Mouse (Mus musculus) liver, postnatal 0 days (tissue): ENCODE results near the gene Lrch4. TPM values are rescaled to one million over a fixed set of nuclear protein-coding genes. Genes with fewer than 3 reads are reported as not detected.

Source experiments
- ATAC-seq: fragments of 200-750 bp; cut with Nextera tagmentation; 2 replicates; pipeline ENCODE4 v1.8.0; 2017; ENCODE audit warnings: mild to moderate bottlenecking, moderate library complexity
- DNase-seq: peaks from one replicate; pipeline ENCODE4 v3.0.0-alpha.2; 2016
- H3K27ac ChIP-seq: fragments of 300-500 bp; sonication (generic); 2 replicates; pipeline ENCODE4 v1.5.1; 2014; ENCODE audit warnings: antibody characterized with exemption, moderate library complexity, mild to moderate bottlenecking, low read depth
- H3K27me3 ChIP-seq: fragments of 300-500 bp; sonication (generic); 2 replicates; pipeline ENCODE4 v1.6.1; 2014; ENCODE audit warnings: low read length, control low read depth, mixed read lengths; ENCODE audit not compliant: insufficient read depth
- H3K36me3 ChIP-seq: fragments of 300-500 bp; sonication (generic); replicated peaks from 2 replicates; pipeline ENCODE4 v1.6.1; 2014; ENCODE audit warnings: mild to moderate bottlenecking, control low read depth, low read length, moderate library complexity, mixed read lengths; ENCODE audit not compliant: insufficient read depth
- H3K4me1 ChIP-seq: fragments of 300-500 bp; sonication (generic); 2 replicates; pipeline ENCODE4 v1.6.1; 2014; ENCODE audit warnings: antibody characterized with exemption, mild to moderate bottlenecking, control low read depth; ENCODE audit not compliant: insufficient read depth
- H3K4me2 ChIP-seq: fragments of 300-500 bp; sonication (generic); 2 replicates; pipeline ENCODE4 v1.6.1; 2014; ENCODE audit warnings: low read depth, mild to moderate bottlenecking, low read length, moderate library complexity, mixed read lengths
- H3K4me3 ChIP-seq: fragments of 300-500 bp; sonication (generic); 2 replicates; pipeline ENCODE4 v1.5.1; 2014; ENCODE audit warnings: low read depth, low read length
- H3K9ac ChIP-seq: fragments of 300-500 bp; sonication (generic); replicated peaks from 2 replicates; pipeline ENCODE4 v1.6.1; 2014; ENCODE audit warnings: mild to moderate bottlenecking, moderate library complexity
- H3K9me3 ChIP-seq: fragments of 300-500 bp; sonication (generic); 2 replicates; pipeline ENCODE4 v1.6.1; 2016; ENCODE audit warnings: mild to moderate bottlenecking, control low read depth, low read length, mixed read lengths
- CTCF ChIP-seq: sonication (generic); IDR thresholded peaks from 2 replicates; pipeline ENCODE4 v1.5.1; 2016; ENCODE audit warnings: antibody characterized with exemption, low read depth
- EP300 ChIP-seq: IDR thresholded peaks from 2 replicates; pipeline ENCODE4 v1.6.1; 2016; ENCODE audit warnings: antibody characterized with exemption, low read depth, mild to moderate bottlenecking
- WGBS: fragments of 180-500 bp; shearing (Covaris S2); extraction: QIAGEN DNeasy Blood & Tissue Kit; methylation state at CpG from one replicate; pipeline ENCODE4 v1.1.7; 2014; ENCODE audit not compliant: insufficient replicate concordance; 5-methylcytosine and 5-hydroxymethylcytosine counted together
- polyA plus RNA-seq: library from polyadenylated mRNA; unstranded; fragments of >200 nt; fragmentation: Nextera tagmentation; extraction: Ambion mirVana; gene quantifications from 2 replicates; pipeline ENCODE4 v1.2.1, GENCODE M21; 2015

Gene Lrch4
- polyA plus RNA-seq, 1 experiment from 2014 or later = 24.3 TPM

GRCm38 (mm10) chr5:137677859-137678258 lies 48.9 kb downstream of the Lrch4 start:
- ATAC-seq = no peak
- 93% methylated on average over 8 of the region's 8 CpGs for WGBS
- H3K9ac ChIP-seq = no peak overlapping the region
- no peak overlapping the region for H3K27ac ChIP-seq
- no peak overlapping the region for H3K4me3 ChIP-seq
- no peak for TF ChIP-seq CTCF
- TF ChIP-seq EP300 = no peak
- H3K36me3 ChIP-seq = peaks cover 42% of the 10 kb centered on the region
- H3K4me2 ChIP-seq = no peak overlapping the region
- H3K4me1 ChIP-seq = peaks cover 44% of the 10 kb centered on the region
- no peak for DNase-seq
- H3K9me3 ChIP-seq = no peaks in the 10 kb centered on the region
- H3K27me3 ChIP-seq = no peaks in the 10 kb centered on the region

- no peak overlapping the region for H3K4me2 ChIP-seq
- H3K4me3 ChIP-seq = no peak overlapping the region
- peaks cover 40% of the 10 kb centered on the region for H3K4me1 ChIP-seq
- no peak overlapping the region for H3K27ac ChIP-seq
- WGBS = 75% methylated on average over 3 of the region's 3 CpGs
- no peaks in the 10 kb centered on the region for H3K9me3 ChIP-seq
- TF ChIP-seq EP300 (no peak), CTCF (no peak)
- ATAC-seq = no peak
- no peaks in the 10 kb centered on the region for H3K27me3 ChIP-seq
- peaks cover 42% of the 10 kb centered on the region for H3K36me3 ChIP-seq
- DNase-seq = no peak
- H3K9ac ChIP-seq = no peak overlapping the region
Observed at GRCm38 (mm10) chr5:137678736-137679135, 49.8 kb downstream of the Lrch4 start.

GRCm38 (mm10) chr5:137679726-137680125 lies 50.8 kb downstream of the Lrch4 start:
- Histone ChIP-seq H3K9me3 (no peaks in the 10 kb centered on the region), H3K4me3 (no peak overlapping the region), H3K4me1 (peaks cover 30% of the 10 kb centered on the region), H3K36me3 (peaks cover 42% of the 10 kb centered on the region), H3K27ac (no peak overlapping the region), H3K27me3 (no peaks in the 10 kb centered on the region), H3K9ac (no peak overlapping the region), H3K4me2 (no peak overlapping the region)
- DNase-seq = no peak
- ATAC-seq = no peak
- WGBS = 76% methylated on average over 4 of the region's 4 CpGs
- no peak for TF ChIP-seq EP300
- no peak for TF ChIP-seq CTCF

- H3K4me1 ChIP-seq = peaks cover 45% of the 10 kb centered on the region
Observed at GRCm38 (mm10) chr5:137682526-137682925, 53.6 kb downstream of the Lrch4 start.

GRCm38 (mm10) chr5:137683388-137684293 lies 54.7 kb downstream of the Lrch4 start:
- Histone ChIP-seq H3K9me3 (no peaks in the 10 kb centered on the region), H3K27ac (peak overlapping the region; percentile 93), H3K36me3 (peaks cover 30% of the 10 kb centered on the region), H3K4me1 (peaks cover 42% of the 10 kb centered on the region), H3K9ac (peak overlapping the region; percentile 80), H3K27me3 (no peaks in the 10 kb centered on the region), H3K4me3 (peak overlapping the region; percentile 89), H3K4me2 (peak overlapping the region; percentile 94)
- peak; percentile 49 for DNase-seq
- 3% methylated on average over 28 of the region's 28 CpGs for WGBS
- no peak for TF ChIP-seq EP300
- no peak for TF ChIP-seq CTCF
- no peak for ATAC-seq

More at GRCm38 (mm10) chr5:137682526-137682925, 53.6 kb downstream of the Lrch4 start:
- ATAC-seq = no peak
- Histone ChIP-seq H3K27ac (no peak overlapping the region), H3K36me3 (peaks cover 36% of the 10 kb centered on the region), H3K27me3 (no peaks in the 10 kb centered on the region), H3K9ac (peak overlapping the region; percentile 1; the same call in 1 of the 2 replicates), H3K4me3 (peak overlapping the region; percentile 89), H3K9me3 (no peaks in the 10 kb centered on the region), H3K4me2 (peak overlapping the region; percentile 94)
- WGBS = 92% methylated on average over 6 of the region's 6 CpGs
- TF ChIP-seq EP300 (no peak), CTCF (no peak)
- no peak for DNase-seq

- Histone ChIP-seq H3K4me3 (peak within 1 kb of the TSS; percentile 89), H3K27me3 (no peaks in the 10 kb centered on the region), H3K4me1 (peaks cover 42% of the 10 kb centered on the region), H3K36me3 (peaks cover 27% of the 10 kb centered on the region), H3K9ac (peak within 1 kb of the TSS; percentile 80), H3K27ac (peak within 1 kb of the TSS; percentile 93), H3K9me3 (no peaks in the 10 kb centered on the region), H3K4me2 (peak within 1 kb of the TSS; percentile 94)
- DNase-seq (peak; percentile 99), ATAC-seq (peak; percentile 91)
- WGBS = under 1% methylated on average over 62 of the region's 62 CpGs
- TF ChIP-seq EP300 (peak; percentile 86), CTCF (peak; percentile 36)
Observed at GRCm38 (mm10) chr5:137684294-137685123, 55.6 kb downstream of the Lrch4 start, which contains the start of gene Agfg2. Gene Agfg2, minus strand, starts transcription at chr5:137684726.
